Mouse (Mus musculus): ENCODE measurements around the gene Nod1. TPM values are rescaled to one million over a fixed set of nuclear protein-coding genes. Genes with fewer than 3 reads are reported as not detected.

Gene Nod1
- polyA plus RNA-seq (2015; fragmentation: Nextera tagmentation; extraction: Ambion mirVana): 4.8 and 6.4 TPM in 2 replicates

DNA sequence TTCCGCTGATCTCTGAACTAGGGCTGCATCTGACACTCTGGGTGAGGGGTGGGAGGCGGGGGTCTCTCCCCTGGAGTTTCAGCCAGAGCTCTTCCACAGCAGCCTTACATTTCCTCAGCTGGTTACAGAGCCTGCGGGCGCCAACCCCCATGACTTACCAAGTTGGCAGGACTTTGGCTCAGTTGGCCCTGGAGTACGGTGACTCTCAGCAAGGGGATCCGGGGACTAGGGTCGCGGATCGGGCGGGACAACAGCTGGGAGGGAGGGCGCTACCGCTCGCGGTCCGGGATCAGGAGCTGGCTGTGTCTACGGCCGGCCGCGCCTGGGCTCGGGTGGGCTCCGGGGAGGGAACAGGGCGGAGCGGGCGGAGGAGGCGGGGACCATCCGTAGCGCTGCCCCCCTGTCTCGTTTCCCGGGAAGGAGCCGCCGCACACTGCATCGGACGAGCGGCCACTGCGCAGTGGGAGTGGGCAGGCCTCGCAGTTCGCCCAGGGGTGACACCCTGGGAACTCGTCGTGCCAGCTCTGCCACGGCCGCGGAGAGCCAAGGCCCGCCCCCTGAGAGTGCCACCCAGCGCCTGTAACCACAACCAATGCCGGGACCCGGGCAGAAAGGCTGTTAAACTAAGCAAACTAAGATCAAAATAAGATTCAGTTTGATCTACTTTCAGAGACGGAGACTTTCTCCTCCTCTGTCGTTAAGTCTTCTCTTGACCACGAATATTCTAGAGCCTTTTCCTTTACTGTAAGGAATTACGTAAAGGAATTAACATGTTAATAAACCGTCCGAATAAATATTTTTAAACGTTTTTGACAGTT lies at the start of gene Nod1:
TSS of gene Nod1 (minus strand) at position 502 of the 818 bp plus-strand sequence.
- WGBS: 2% methylated on average over 53 of the region's 53 CpGs
- peaks cover 8% of the 10 kb centered on the region for H3K4me1 ChIP-seq (ENCODE audit: insufficient read depth, low read length)

GRCm38 (mm10) chr6:55021806-55022205 lies 49.4 kb upstream of the Nod1 start:
- H3K36me3 ChIP-seq (ENCODE audit: insufficient read depth, low read length): no peaks in the 10 kb centered on the region
- H3K9ac ChIP-seq (replicated peaks; ENCODE audit: low read length): no peak overlapping the region
- no peaks in the 10 kb centered on the region for H3K27me3 ChIP-seq (ENCODE audit: insufficient read depth, low read length)
- no peak overlapping the region for H3K27ac ChIP-seq (ENCODE audit: low read length)
- H3K4me2 ChIP-seq (replicated peaks; ENCODE audit: low read depth, low read length): no peak overlapping the region
- WGBS: 87% methylated on average over 7 of the region's 7 CpGs
- no peaks in the 10 kb centered on the region for H3K9me3 ChIP-seq (ENCODE audit: low read length)
- no peak overlapping the region for H3K4me3 ChIP-seq (ENCODE audit: low read length)
- no peak for ATAC-seq (ENCODE audit: low FRiP score, low TSS enrichment)
- peaks cover 1% of the 10 kb centered on the region; the same call in 1 of the 2 replicates for H3K4me1 ChIP-seq (ENCODE audit: insufficient read depth, low read length)

More for the DNA sequence above, at the start of gene Nod1:
- no peaks in the 10 kb centered on the region for H3K36me3 ChIP-seq (ENCODE audit: insufficient read depth, low read length)
- H3K27ac ChIP-seq (ENCODE audit: low read length): peak within 1 kb of the TSS; percentile 65; the same call in 1 of the 2 replicates
- peaks cover 13% of the 10 kb centered on the region for H3K27me3 ChIP-seq (ENCODE audit: insufficient read depth, low read length)
- H3K4me3 ChIP-seq (ENCODE audit: low read length): peak within 1 kb of the TSS; percentile 69
- no peaks in the 10 kb centered on the region for H3K9me3 ChIP-seq (ENCODE audit: low read length)
- ATAC-seq (ENCODE audit: low FRiP score, low TSS enrichment): peak; percentile 96
- peak within 1 kb of the TSS; percentile 78 for H3K4me2 ChIP-seq (replicated peaks; ENCODE audit: low read depth, low read length)
- peak within 1 kb of the TSS; percentile 74 for H3K9ac ChIP-seq (replicated peaks; ENCODE audit: low read length)

DNA sequence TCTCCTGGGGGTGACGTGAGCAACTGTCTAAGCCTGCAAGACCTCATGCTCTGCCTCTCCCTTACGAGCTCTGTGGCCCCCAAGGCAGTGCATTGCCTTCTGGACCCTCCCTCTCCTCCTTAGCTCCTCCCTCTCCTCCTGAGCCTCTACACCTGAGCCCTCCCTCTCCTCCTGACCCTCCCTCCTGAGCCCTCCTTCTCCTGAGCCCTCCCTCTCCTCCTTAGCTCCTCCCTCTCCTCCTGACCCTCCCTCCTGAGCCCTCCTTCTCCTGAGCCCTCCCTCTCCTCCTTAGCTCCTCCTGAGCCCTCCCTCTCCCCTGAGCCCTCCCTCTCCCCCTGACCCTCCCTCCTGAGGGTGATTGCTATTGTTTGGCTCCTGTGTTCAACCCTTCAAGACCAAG lies 46.0 kb upstream of the Nod1 start:
- no peak for ATAC-seq (ENCODE audit: low FRiP score, low TSS enrichment)
- no peak overlapping the region for H3K9ac ChIP-seq (replicated peaks; ENCODE audit: low read length)
- no peak overlapping the region for H3K27ac ChIP-seq (ENCODE audit: low read length)
- 70% methylated on average over 2 of the region's 2 CpGs for WGBS
- H3K4me2 ChIP-seq (replicated peaks; ENCODE audit: low read depth, low read length): no peak overlapping the region
- no peaks in the 10 kb centered on the region for H3K27me3 ChIP-seq (ENCODE audit: insufficient read depth, low read length)
- H3K4me1 ChIP-seq (ENCODE audit: insufficient read depth, low read length): peaks cover 4% of the 10 kb centered on the region; the same call in 1 of the 2 replicates
- H3K36me3 ChIP-seq (ENCODE audit: insufficient read depth, low read length): no peaks in the 10 kb centered on the region
- no peak overlapping the region for H3K4me3 ChIP-seq (ENCODE audit: low read length)
- no peaks in the 10 kb centered on the region for H3K9me3 ChIP-seq (ENCODE audit: low read length)

GRCm38 (mm10) chr6:55016710-55017583 lies 44.5 kb upstream of the Nod1 start:
- Histone ChIP-seq H3K4me1 (ENCODE audit: insufficient read depth, low read length) (peaks cover 4% of the 10 kb centered on the region; the same call in 1 of the 2 replicates), H3K4me3 (ENCODE audit: low read length) (no peak overlapping the region), H3K27ac (ENCODE audit: low read length) (no peak overlapping the region), H3K9me3 (ENCODE audit: low read length) (no peaks in the 10 kb centered on the region), H3K9ac (replicated peaks; ENCODE audit: low read length) (no peak overlapping the region), H3K4me2 (replicated peaks; ENCODE audit: low read depth, low read length) (peak overlapping the region; percentile 36), H3K36me3 (ENCODE audit: insufficient read depth, low read length) (no peaks in the 10 kb centered on the region), H3K27me3 (ENCODE audit: insufficient read depth, low read length) (no peaks in the 10 kb centered on the region)
- peak; percentile 83 for ATAC-seq (ENCODE audit: low FRiP score, low TSS enrichment)
- 24% methylated on average over 15 of the region's 15 CpGs for WGBS

- H3K4me2 ChIP-seq (replicated peaks; ENCODE audit: low read depth, low read length): 0 out of 2 replicates have a peak overlapping the region, but pooled peaks have one; percentile 36
- H3K36me3 ChIP-seq (ENCODE audit: insufficient read depth, low read length): no peaks in the 10 kb centered on the region
- H3K9ac ChIP-seq (replicated peaks; ENCODE audit: low read length): no peak overlapping the region
- no peak overlapping the region for H3K4me3 ChIP-seq (ENCODE audit: low read length)
- WGBS: 11% methylated on average over 5 of the region's 5 CpGs
- no peaks in the 10 kb centered on the region for H3K9me3 ChIP-seq (ENCODE audit: low read length)
- H3K27ac ChIP-seq (ENCODE audit: low read length): no peak overlapping the region
- H3K27me3 ChIP-seq (ENCODE audit: insufficient read depth, low read length): no peaks in the 10 kb centered on the region
- peak; percentile 70 for ATAC-seq (ENCODE audit: low FRiP score, low TSS enrichment)
- peaks cover 4% of the 10 kb centered on the region; the same call in 1 of the 2 replicates for H3K4me1 ChIP-seq (ENCODE audit: insufficient read depth, low read length)
Observed at GRCm38 (mm10) chr6:55016236-55016635, 43.8 kb upstream of the Nod1 start.

GRCm38 (mm10) chr6:55014184-55014583 lies 41.8 kb upstream of the Nod1 start:
- Histone ChIP-seq H3K4me3 (ENCODE audit: low read length) (no peak overlapping the region), H3K27me3 (ENCODE audit: insufficient read depth, low read length) (no peaks in the 10 kb centered on the region), H3K27ac (ENCODE audit: low read length) (no peak overlapping the region), H3K9me3 (ENCODE audit: low read length) (no peaks in the 10 kb centered on the region), H3K9ac (replicated peaks; ENCODE audit: low read length) (no peak overlapping the region), H3K36me3 (ENCODE audit: insufficient read depth, low read length) (no peaks in the 10 kb centered on the region), H3K4me1 (ENCODE audit: insufficient read depth, low read length) (peaks cover 4% of the 10 kb centered on the region; the same call in 1 of the 2 replicates), H3K4me2 (replicated peaks; ENCODE audit: low read depth, low read length) (no peak overlapping the region)
- 90% methylated on average over 3 of the region's 3 CpGs for WGBS
- no peak for ATAC-seq (ENCODE audit: low FRiP score, low TSS enrichment)

DNA sequence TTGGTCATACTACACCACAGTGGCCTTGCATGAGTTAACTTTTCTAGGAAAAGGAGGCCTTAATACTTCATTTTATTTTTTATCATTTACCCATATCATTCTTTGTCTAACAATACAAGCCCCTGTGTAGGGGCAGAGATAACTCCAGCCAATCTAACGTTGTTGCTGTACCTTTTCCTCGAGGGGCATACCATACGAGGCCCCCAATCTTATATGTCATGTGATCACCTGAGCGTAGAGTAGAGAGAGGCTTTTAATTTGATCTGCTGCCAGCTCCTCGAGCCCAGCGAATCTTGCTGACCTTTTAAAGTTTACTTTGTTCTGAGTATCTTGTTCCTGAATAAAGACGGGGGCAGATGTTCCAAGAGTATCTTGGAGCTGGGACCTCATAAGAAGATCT lies 40.1 kb upstream of the Nod1 start:
- Histone ChIP-seq H3K4me2 (replicated peaks; ENCODE audit: low read depth, low read length) (no peak overlapping the region), H3K36me3 (ENCODE audit: insufficient read depth, low read length) (no peaks in the 10 kb centered on the region), H3K4me3 (ENCODE audit: low read length) (no peak overlapping the region), H3K4me1 (ENCODE audit: insufficient read depth, low read length) (peaks cover 4% of the 10 kb centered on the region; the same call in 1 of the 2 replicates), H3K9me3 (ENCODE audit: low read length) (no peaks in the 10 kb centered on the region), H3K27me3 (ENCODE audit: insufficient read depth, low read length) (no peaks in the 10 kb centered on the region), H3K27ac (ENCODE audit: low read length) (no peak overlapping the region), H3K9ac (replicated peaks; ENCODE audit: low read length) (no peak overlapping the region)
- WGBS: 42% methylated on average over 7 of the region's 7 CpGs
- no peak for ATAC-seq (ENCODE audit: low FRiP score, low TSS enrichment)

- H3K27ac ChIP-seq (ENCODE audit: low read length): no peak overlapping the region
- H3K4me3 ChIP-seq (ENCODE audit: low read length): no peak overlapping the region
- H3K27me3 ChIP-seq (ENCODE audit: insufficient read depth, low read length): no peaks in the 10 kb centered on the region
- no peak overlapping the region for H3K4me2 ChIP-seq (replicated peaks; ENCODE audit: low read depth, low read length)
- H3K4me1 ChIP-seq (ENCODE audit: insufficient read depth, low read length): no peaks in the 10 kb centered on the region
- WGBS: 71% methylated on average over 4 of the region's 4 CpGs
- no peak for ATAC-seq (ENCODE audit: low FRiP score, low TSS enrichment)
- no peaks in the 10 kb centered on the region for H3K9me3 ChIP-seq (ENCODE audit: low read length)
- H3K36me3 ChIP-seq (ENCODE audit: insufficient read depth, low read length): no peaks in the 10 kb centered on the region
- H3K9ac ChIP-seq (replicated peaks; ENCODE audit: low read length): no peak overlapping the region
Observed at GRCm38 (mm10) chr6:55010330-55011091, 38.1 kb upstream of the Nod1 start.

All from kidney, embryonic 16.5 days (tissue).